Mouse (Mus musculus) myocyte (in vitro differentiated cells): ENCODE results near the gene Slc6a11. TPM values are rescaled to one million over a fixed set of nuclear protein-coding genes. Genes with fewer than 3 reads are reported as not detected.

ENCODE experiments used
- H3K27me3 ChIP-seq: one replicate; pipeline ENCODE4 v1.6.1; 2011; ENCODE audit not compliant: control insufficient read depth, insufficient read depth, insufficient read length
- H3K36me3 ChIP-seq: one replicate; pipeline ENCODE4 v1.6.1; 2011; ENCODE audit not compliant: control insufficient read depth, insufficient read depth
- H3K4me2 ChIP-seq: one replicate; pipeline ENCODE4 v1.6.1; 2011; ENCODE audit warnings: low read depth, control low read depth
- H3K4me3 ChIP-seq: one replicate; pipeline ENCODE4 v1.5.1; 2011; ENCODE audit warnings: mild to moderate bottlenecking, control low read depth, moderate library complexity
- H3K79me2 ChIP-seq: one replicate; pipeline ENCODE4 v1.6.1; 2011; ENCODE audit not compliant: control insufficient read depth, insufficient read depth
- H3ac ChIP-seq: one replicate; pipeline ENCODE4 v1.6.1; 2011; ENCODE audit not compliant: control insufficient read depth, insufficient read length
- CEBPB ChIP-seq: IDR thresholded peaks from 2 replicates; pipeline ENCODE4 v1.6.1; 2011; ENCODE audit warnings: mild to moderate bottlenecking, moderate library complexity; ENCODE audit not compliant: poor library complexity, insufficient read depth, severe bottlenecking
- E2F4 ChIP-seq: IDR thresholded peaks from one replicate; pipeline ENCODE4 v1.6.1; 2011; ENCODE audit warnings: mild to moderate bottlenecking, control low read depth, moderate library complexity; ENCODE audit not compliant: insufficient read depth
- MAX ChIP-seq: IDR thresholded peaks from one replicate; pipeline ENCODE4 v1.6.1; 2011; ENCODE audit warnings: low read depth, mild to moderate bottlenecking, control low read depth
- MYOD1 ChIP-seq, 3 experiments: IDR thresholded peaks; one replicate each; pipeline ENCODE4 v1.6.1; 2011; ENCODE audit warnings: control low read depth in 2 of 3, low read depth in 2 of 3, mild to moderate bottlenecking in 2 of 3, moderate library complexity in 1 of 3; ENCODE audit not compliant: insufficient read length in 2 of 3, control insufficient read depth in 1 of 3
- MYOG ChIP-seq, 3 experiments: IDR thresholded peaks; one replicate each; pipeline ENCODE4 v1.6.1; 2011; ENCODE audit warnings: control low read depth in 2 of 3, low read depth in 2 of 3, mild to moderate bottlenecking in 2 of 3; ENCODE audit not compliant: insufficient read length in 2 of 3, control insufficient read depth in 1 of 3, insufficient read depth in 1 of 3
- POLR2A ChIP-seq: IDR thresholded peaks from one replicate; pipeline ENCODE4 v1.6.1; 2011; ENCODE audit warnings: low read depth, mild to moderate bottlenecking, control low read depth, moderate library complexity; ENCODE audit not compliant: insufficient read length
- POLR2AphosphoS2 ChIP-seq: IDR thresholded peaks from one replicate; pipeline ENCODE4 v1.6.1; 2011; ENCODE audit warnings: low read depth, control low read depth; ENCODE audit not compliant: insufficient read length
- REST ChIP-seq: IDR thresholded peaks from one replicate; pipeline ENCODE4 v1.6.1; 2011; ENCODE audit warnings: mild to moderate bottlenecking, control low read depth, moderate library complexity; ENCODE audit not compliant: insufficient read depth, insufficient read length
- SRF ChIP-seq: IDR thresholded peaks from one replicate; pipeline ENCODE4 v1.6.1; 2011; ENCODE audit warnings: low read depth; ENCODE audit not compliant: control insufficient read depth, insufficient read length
- TCF12 ChIP-seq: IDR thresholded peaks from one replicate; pipeline ENCODE4 v1.6.1; 2011; ENCODE audit warnings: mild to moderate bottlenecking, control low read depth; ENCODE audit not compliant: poor library complexity, insufficient read depth, severe bottlenecking
- TCF3 ChIP-seq: IDR thresholded peaks from one replicate; pipeline ENCODE4 v1.6.1; 2011; ENCODE audit warnings: low read depth, control low read depth; ENCODE audit not compliant: insufficient read length
- USF1 ChIP-seq: IDR thresholded peaks from one replicate; pipeline ENCODE4 v1.6.1; 2011; ENCODE audit warnings: low read depth, mild to moderate bottlenecking, control low read depth, moderate library complexity
- polyA plus RNA-seq: library from polyadenylated mRNA; unstranded; fragments of >200 nt; fragmentation: generic; extraction: Trizol; gene quantifications from one replicate; pipeline ENCODE4 v1.2.1, GENCODE M21; 2012; ENCODE audit warnings: missing spikeins

The Slc6a11 gene
- polyA plus RNA-seq, 1 experiment, result not detected

GRCm38 (mm10) chr6:114275800-114276199 lies 144.8 kb downstream of the Slc6a11 start:
- Histone ChIP-seq H3K4me2 (no peak overlapping the region), H3K36me3 (no peaks in the 10 kb centered on the region), H3ac (no peak overlapping the region), H3K27me3 (peaks cover 77% of the 10 kb centered on the region), H3K4me3 (no peak overlapping the region), H3K79me2 (no peaks in the 10 kb centered on the region)
- TF ChIP-seq MAX, result no peak
- no peak for TF ChIP-seq POLR2AphosphoS2
- no peak for TF ChIP-seq MYOG (IDR thresholded peaks at IDR 0.05; ENCODE audit: control insufficient read depth in 1 of 3, insufficient read depth in 1 of 3, insufficient read length in 2 of 3, low read depth in 2 of 3)
- TF ChIP-seq TCF3, result no peak
- TF ChIP-seq USF1, result no peak
- TF ChIP-seq REST, result no peak
- TF ChIP-seq SRF, result no peak
- no peak for TF ChIP-seq POLR2A
- TF ChIP-seq E2F4, result no peak
- TF ChIP-seq TCF12, result no peak
- TF ChIP-seq MYOD1 (IDR thresholded peaks at IDR 0.05; ENCODE audit: control insufficient read depth in 1 of 3, insufficient read length in 2 of 3, low read depth in 2 of 3), result no peak
- TF ChIP-seq CEBPB, result no peak

GRCm38 (mm10) chr6:114282469-114283277 lies 151.6 kb downstream of the Slc6a11 start, which contains the start of gene Slc6a1:
Gene Slc6a1, plus strand, starts transcription at chr6:114282635.
- H3ac ChIP-seq, result no peak within 1 kb of the TSS
- H3K79me2 ChIP-seq, result no peaks in the 10 kb centered on the region
- peaks cover 90% of the 10 kb centered on the region for H3K27me3 ChIP-seq
- no peak for TF ChIP-seq USF1
- no peak for TF ChIP-seq MAX
- TF ChIP-seq MYOG (IDR thresholded peaks at IDR 0.05; ENCODE audit: control insufficient read depth in 1 of 3, insufficient read depth in 1 of 3, insufficient read length in 2 of 3, low read depth in 2 of 3), result no peak
- TF ChIP-seq MYOD1 (IDR thresholded peaks at IDR 0.05; ENCODE audit: control insufficient read depth in 1 of 3, insufficient read length in 2 of 3, low read depth in 2 of 3), result no peak
- no peak for TF ChIP-seq POLR2A
- TF ChIP-seq TCF12, result no peak
- TF ChIP-seq TCF3, result no peak
- no peak for TF ChIP-seq REST
- no peak for TF ChIP-seq CEBPB
- TF ChIP-seq SRF, result no peak
- TF ChIP-seq E2F4, result no peak
- H3K4me3 ChIP-seq, result no peak within 1 kb of the TSS
- no peak within 1 kb of the TSS for H3K4me2 ChIP-seq
- no peaks in the 10 kb centered on the region for H3K36me3 ChIP-seq

DNA sequence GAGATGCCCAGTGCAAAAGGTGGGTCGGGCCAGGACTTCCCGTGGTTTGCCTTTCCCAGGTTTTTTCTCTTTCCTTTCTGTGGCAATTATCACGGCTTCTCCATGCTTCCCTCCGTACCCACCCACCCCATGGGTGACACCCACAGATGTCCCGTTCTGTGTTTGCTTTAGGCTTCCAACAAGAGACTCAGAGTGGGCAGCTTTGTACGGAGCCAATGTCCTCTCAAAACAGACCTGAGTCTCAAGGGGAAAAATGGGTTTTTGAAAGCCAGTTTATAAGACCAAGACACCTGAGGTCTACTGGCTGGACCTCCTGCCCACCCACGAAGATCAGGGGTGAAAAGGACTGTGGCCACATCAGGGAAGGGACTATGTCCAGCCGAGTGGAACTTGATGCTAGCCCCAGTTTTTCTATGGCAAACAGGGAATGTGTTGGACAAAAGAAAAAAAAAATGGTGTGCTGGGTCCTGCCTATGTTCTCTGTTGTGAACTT lies 152.3 kb downstream of the Slc6a11 start:
- no peaks in the 10 kb centered on the region for H3K36me3 ChIP-seq
- H3ac ChIP-seq, result no peak overlapping the region
- H3K27me3 ChIP-seq, result peaks cover 93% of the 10 kb centered on the region
- H3K4me3 ChIP-seq, result no peak overlapping the region
- H3K79me2 ChIP-seq, result no peaks in the 10 kb centered on the region
- no peak overlapping the region for H3K4me2 ChIP-seq
- no peak for TF ChIP-seq POLR2A

DNA sequence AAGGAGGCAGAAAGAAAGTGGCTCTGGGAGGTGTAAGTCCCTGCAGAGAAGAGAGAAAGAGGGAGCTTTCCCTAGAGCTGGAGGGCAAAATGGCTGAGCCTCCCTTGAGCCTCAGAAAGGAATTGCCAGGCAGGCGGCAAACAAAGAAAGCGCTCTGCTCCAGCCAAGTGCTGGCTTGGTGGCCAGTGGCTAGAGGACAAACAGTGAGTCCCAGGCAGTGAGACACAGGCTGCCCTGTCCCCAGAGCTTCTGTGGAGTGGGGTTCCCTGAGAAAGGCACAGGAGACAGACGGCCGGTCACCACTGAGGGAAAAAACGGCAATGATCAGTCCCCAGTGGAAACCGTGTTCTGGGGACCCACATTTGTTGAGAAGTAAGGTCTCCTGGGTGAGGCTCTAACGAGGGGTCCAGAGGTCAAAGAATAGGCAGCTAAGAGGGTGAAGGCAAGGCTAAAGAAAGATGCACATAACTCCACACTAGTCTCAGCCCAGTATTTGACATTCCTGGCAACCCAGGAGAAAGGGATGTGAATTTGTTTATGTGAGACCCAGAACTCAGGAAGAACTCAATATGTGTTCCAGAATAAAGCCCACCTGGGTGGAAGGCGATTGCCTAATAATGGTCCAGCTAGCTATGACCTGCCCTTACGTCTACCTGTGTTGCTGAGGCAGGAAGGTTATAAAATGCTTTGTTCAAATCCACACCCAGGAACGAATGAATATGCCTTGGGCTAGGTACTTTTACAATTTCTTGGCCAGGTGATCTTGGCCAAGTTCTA lies 153.1 kb downstream of the Slc6a11 start:
- no peaks in the 10 kb centered on the region for H3K36me3 ChIP-seq
- no peak overlapping the region for H3K4me2 ChIP-seq
- no peak overlapping the region for H3ac ChIP-seq
- TF ChIP-seq POLR2A (no peak), TCF12 (no peak), MYOD1 (IDR thresholded peaks at IDR 0.05; ENCODE audit: control insufficient read depth in 1 of 3, insufficient read length in 2 of 3, low read depth in 2 of 3) (no peak), E2F4 (no peak), USF1 (no peak), CEBPB (no peak), POLR2AphosphoS2 (no peak), TCF3 (no peak), MAX (no peak)
- no peaks in the 10 kb centered on the region for H3K79me2 ChIP-seq
- H3K4me3 ChIP-seq, result no peak overlapping the region
- peaks cover 91% of the 10 kb centered on the region for H3K27me3 ChIP-seq
